Mouse (Mus musculus): ENCODE measurements around the gene Repin1. TPM values are rescaled to one million over a fixed set of nuclear protein-coding genes. Genes with fewer than 3 reads are reported as not detected.

Repin1 gene
- polyA plus RNA-seq, 1 experiment from 2014 or later, result 24.9 TPM

Other genes with a start within 250 kb of the Repin1 start
- gene Krba1, start 198.3 kb upstream of the Repin1 start, polyA plus RNA-seq (2015; fragmentation: Nextera tagmentation; extraction: Ambion mirVana), result 14.2 and 17.5 TPM in 2 replicates
- gene Zfp467, start 148.1 kb upstream of the Repin1 start, polyA plus RNA-seq (2015; fragmentation: Nextera tagmentation; extraction: Ambion mirVana), result 17.2 and 18.4 TPM in 2 replicates
- 0.54 and 1.1 TPM in 2 replicates for gene Sspo, start 145.7 kb upstream of the Repin1 start, polyA plus RNA-seq (2015; fragmentation: Nextera tagmentation; extraction: Ambion mirVana)
- 23.3 and 25.0 TPM in 2 replicates for gene Atp6v0e2, start 56.3 kb upstream of the Repin1 start, polyA plus RNA-seq (2015; fragmentation: Nextera tagmentation; extraction: Ambion mirVana)
- 8.1 and 9.5 TPM in 2 replicates for gene Lrrc61, start 39.1 kb upstream of the Repin1 start, polyA plus RNA-seq (2015; fragmentation: Nextera tagmentation; extraction: Ambion mirVana)
- gene Rarres2, start 21.1 kb upstream of the Repin1 start, polyA plus RNA-seq (2015; fragmentation: Nextera tagmentation; extraction: Ambion mirVana), result 87.2 and 87.9 TPM in 2 replicates
- gene Gm45021, start 4.3 kb upstream of the Repin1 start, polyA plus RNA-seq (2015; fragmentation: Nextera tagmentation; extraction: Ambion mirVana), result not detected in 2 replicates
- gene Gm44965, start 58 bp downstream of the Repin1 start, polyA plus RNA-seq (2015; fragmentation: Nextera tagmentation; extraction: Ambion mirVana), result not detected in 2 replicates
- gene Zfp775, start 8.2 kb downstream of the Repin1 start, polyA plus RNA-seq (2015; fragmentation: Nextera tagmentation; extraction: Ambion mirVana), result 5.1 and 5.8 TPM in 2 replicates
- gene AI854703, start 32.9 kb downstream of the Repin1 start, polyA plus RNA-seq (2015; fragmentation: Nextera tagmentation; extraction: Ambion mirVana), result 0.89 and 1.2 TPM in 2 replicates
- gene Gimap8, start 53.4 kb downstream of the Repin1 start, polyA plus RNA-seq (2015; fragmentation: Nextera tagmentation; extraction: Ambion mirVana), result 1.7 and 2.3 TPM in 2 replicates
- gene Gimap9, start 82.2 kb downstream of the Repin1 start, polyA plus RNA-seq (2015; fragmentation: Nextera tagmentation; extraction: Ambion mirVana), result 16.9 and 18.0 TPM in 2 replicates
- gene Gimap4, start 90.7 kb downstream of the Repin1 start, polyA plus RNA-seq (2015; fragmentation: Nextera tagmentation; extraction: Ambion mirVana), result 20.7 and 22.8 TPM in 2 replicates
- gene Gimap6, start 114.3 kb downstream of the Repin1 start, polyA plus RNA-seq (2015; fragmentation: Nextera tagmentation; extraction: Ambion mirVana), result 20.4 and 21.1 TPM in 2 replicates
- 5.6 and 5.7 TPM in 2 replicates for gene Gm28053, start 124.7 kb downstream of the Repin1 start, polyA plus RNA-seq (2015; fragmentation: Nextera tagmentation; extraction: Ambion mirVana)
- 0.18 and 0.30 TPM in 2 replicates for gene Gimap7, start 124.7 kb downstream of the Repin1 start, polyA plus RNA-seq (2015; fragmentation: Nextera tagmentation; extraction: Ambion mirVana)
- 31.0 and 34.9 TPM in 2 replicates for gene Gimap1, start 145.2 kb downstream of the Repin1 start, polyA plus RNA-seq (2015; fragmentation: Nextera tagmentation; extraction: Ambion mirVana)
- gene Gimap5, start 152.3 kb downstream of the Repin1 start, polyA plus RNA-seq (2015; fragmentation: Nextera tagmentation; extraction: Ambion mirVana), result 10.5 and 10.9 TPM in 2 replicates
- 0.15 and 0.20 TPM in 2 replicates for gene Gimap3, start 177.0 kb downstream of the Repin1 start, polyA plus RNA-seq (2015; fragmentation: Nextera tagmentation; extraction: Ambion mirVana)
- 140 and 159 TPM in 2 replicates for gene Tmem176a, start 247.0 kb downstream of the Repin1 start, polyA plus RNA-seq (2015; fragmentation: Nextera tagmentation; extraction: Ambion mirVana)
- gene Tmem176b, start 247.6 kb downstream of the Repin1 start, polyA plus RNA-seq (2015; fragmentation: Nextera tagmentation; extraction: Ambion mirVana), result 341 and 366 TPM in 2 replicates